Mouse (Mus musculus) urinary bladder, postnatal 36 days (tissue): ENCODE measurements around the gene App.

Experiments used
- DNase-seq, 2 experiments: peaks; one replicate each; pipeline ENCODE4 v3.0.0; 2022; ENCODE audit warnings: low spot score in 2 of 2, mixed read lengths in 1 of 2

The App gene

DNA sequence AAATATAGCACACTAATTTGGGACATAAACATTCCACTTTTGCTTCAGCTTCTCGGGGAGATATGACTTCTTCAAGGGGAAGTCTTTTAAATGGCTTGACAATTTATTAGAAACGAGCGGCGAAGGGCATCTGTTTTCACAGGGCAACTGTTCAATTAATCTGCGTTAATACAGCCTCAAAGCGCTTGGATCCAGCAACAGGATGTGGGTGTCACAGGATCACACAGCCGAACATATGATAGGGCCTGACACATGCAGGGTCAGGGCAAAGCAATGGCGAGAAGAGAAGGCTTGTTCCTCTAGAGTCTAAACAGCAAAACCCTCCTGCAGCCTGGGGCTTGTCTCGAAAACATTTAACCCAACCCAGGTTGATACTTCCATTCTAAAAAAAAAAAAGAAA is 22.7 kb downstream of the App start:
- DNase-seq, result no peak

DNA sequence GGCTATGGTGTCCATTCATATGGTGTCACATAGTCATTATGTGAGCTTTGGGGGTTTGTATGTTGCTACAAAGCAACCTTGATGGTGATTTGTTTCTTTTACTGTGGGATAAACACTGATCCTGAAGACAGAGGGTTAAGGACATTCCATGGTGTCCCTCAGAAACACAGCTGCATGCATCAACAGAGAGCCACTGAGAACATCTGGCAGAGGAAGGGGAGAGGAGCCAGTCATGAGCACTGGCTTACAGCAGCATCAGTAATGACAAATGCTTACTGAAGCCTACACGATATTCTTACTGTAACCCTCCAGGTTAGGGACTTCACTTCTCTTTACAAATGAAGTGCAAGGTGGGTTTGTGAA is 24.1 kb downstream of the App start:
- no peak for DNase-seq

DNA sequence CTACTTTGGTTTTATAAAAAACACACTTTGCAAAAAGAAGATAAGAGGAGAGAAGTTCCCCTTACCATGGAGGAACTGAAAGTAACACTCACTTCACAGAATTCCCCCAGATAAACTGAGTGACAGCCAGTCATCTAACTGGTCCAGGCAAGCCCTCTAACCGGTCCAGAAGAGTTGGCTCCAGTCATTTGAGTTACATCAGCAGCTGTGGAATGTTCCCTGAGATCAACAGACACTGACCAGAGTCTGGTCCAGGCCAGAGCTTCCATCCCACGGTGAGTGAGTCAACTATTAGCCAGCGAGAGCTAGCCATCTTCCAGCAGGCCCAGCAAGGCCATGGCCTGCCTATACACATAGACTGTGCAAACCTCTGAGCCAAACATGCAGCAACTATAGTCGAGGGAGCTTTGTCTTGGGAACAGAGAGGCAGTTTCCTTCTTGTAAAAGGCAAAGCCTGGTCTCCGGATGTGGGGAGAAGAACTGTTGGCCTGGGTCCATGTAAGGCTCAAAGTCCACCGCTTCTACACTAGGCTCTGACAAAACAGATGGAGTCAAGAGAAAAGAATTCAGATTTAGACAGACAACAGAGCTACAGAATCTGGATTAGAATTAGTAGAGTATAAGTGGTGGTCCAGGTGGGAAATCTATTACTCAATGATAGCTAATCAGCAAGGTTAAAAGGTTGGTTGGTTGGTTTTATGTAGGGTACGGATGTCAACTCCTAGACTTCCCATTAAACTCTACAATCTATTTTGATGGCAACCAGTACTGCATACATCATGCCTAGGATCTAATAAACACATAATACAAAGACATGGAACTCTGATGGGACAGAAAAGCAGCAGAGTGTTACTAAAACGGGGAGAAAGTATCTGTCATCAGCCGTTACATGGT is 24.7 kb downstream of the App start:
- DNase-seq, result peak; percentile 66 to 80

DNA sequence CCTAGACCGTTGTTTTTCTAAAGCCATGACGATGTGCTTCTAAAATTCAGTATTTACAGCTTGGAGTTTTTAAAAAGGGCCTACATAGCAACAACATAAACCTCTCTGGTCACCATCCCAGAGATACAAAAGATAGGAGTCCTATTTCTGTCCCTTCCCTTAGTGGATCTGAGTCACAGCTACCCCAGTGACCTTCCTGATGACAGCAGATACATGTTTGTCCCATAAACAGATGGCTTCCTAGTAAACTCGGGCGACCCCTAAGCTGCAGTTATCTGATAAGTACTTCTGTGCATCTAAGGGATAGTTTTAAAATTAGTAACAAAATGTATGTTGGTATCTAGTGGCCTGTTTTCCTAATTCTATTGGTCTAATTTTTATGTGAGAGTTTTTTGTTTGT is 26.1 kb downstream of the App start:
- no peak for DNase-seq

DNA sequence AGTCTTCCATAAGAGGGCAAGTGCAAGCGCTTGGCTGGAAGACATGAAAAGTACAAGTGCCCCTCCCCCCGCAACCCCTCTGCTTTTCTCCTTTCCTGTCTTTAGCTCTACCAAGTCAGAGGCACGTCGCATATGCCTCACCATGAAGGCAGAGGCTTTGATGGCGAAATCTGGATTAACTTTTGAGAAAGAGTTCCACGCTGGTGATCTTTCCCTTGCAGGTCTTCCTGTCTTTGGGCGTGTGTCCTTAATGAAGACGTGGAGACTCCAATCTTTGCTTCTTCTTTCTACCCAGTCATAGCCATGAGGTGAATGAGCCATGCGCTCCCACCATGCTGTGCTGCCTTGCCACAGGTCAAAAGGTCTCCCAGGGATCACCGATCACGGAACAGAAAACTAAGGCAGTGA is 27.8 kb downstream of the App start:
- DNase-seq, result no peak

DNA sequence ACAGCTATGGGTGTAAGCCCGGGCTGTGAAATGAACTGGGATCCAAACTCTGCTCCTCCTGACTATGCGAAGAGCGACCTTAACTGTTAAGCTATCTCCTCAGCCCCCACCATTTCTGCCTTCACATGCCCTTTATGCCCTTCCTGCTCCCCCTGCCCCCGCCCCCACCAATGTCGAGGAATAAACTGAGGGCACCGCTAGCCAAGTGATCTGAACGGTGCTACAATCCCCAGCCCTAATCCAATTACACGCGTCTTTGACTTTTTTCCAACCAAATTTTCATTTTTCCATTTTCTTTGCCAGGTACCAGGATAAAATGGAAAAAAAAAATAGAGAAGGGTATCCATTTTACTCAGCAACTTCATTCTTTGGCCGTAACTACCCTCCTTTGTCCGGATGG is 28.2 kb downstream of the App start:
- no peak for DNase-seq

DNA sequence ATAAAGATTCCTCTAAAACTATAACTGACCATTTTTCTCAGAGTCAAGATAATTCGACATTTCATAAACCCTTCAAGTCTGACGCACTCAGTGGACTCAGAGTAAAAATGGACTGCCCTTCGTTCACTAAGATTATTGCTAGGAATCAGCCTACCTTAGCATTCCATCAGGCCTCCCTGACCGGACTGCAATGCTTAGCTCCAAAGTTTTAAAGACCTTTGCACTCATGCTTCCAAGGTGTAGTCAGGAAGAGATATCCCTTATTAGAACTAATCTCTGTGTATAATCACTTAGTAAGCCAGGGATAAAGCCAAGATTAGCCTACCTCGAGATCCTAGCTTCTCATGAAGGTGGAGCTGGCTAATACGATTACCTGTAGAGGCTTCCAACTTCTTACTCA is 29.2 kb downstream of the App start:
- no peak for DNase-seq

DNA sequence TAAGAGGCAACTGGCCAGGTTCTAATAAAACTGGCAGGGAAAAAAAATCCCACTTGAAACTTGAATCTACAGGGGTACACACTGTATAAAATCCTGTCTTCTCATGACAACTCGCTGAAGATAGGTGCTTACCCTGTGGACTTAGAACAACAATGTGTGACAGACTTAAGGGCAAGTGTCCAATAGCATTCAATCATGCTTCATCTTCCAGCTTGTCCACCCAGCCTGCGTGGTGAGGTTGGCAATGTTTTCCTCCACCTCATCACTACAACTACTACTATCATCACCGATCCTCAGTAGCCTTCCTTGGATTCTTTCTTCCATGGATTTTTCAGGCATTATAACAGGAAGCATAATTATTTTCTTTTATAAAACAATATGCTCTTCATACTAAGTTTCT is 29.7 kb downstream of the App start:
- no peak for DNase-seq

DNA sequence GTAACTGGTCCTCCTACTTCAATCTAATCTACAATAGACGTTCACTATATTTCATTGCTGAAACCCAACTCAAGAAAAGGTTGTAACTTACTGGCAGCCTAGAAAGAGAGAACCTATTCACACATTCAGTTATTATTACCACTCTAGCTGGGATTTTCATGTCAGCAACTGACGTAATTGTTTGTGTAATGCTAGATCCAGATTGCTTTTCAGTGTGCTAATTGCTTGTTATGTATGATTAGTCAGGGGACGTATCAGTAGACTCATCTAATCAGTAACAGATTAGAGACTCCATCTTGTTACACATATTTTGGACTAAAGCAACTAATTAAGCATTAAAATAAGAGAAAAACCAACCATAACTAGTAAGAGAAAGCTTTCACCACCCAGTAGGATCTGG is 30.4 kb downstream of the App start:
- no peak for DNase-seq

DNA sequence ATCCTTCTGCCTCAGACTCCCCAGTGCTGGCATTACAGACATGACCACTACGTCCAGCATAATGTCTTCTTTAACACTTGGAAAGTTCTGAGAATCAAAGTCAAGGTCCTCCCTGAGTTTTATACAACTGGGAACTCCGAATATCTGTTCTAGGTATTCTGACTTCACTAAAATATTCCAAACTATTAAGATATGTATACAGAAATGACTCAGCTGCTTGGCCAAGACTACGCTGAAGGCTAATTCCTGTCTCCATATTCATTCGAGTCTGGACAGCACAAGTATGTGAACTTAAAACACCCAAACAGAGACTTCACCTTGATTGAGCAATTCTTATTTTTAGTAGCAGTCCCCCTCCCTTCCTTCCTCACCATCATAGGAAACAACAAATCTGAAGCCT is 32.2 kb downstream of the App start:
- DNase-seq, result no peak

DNA sequence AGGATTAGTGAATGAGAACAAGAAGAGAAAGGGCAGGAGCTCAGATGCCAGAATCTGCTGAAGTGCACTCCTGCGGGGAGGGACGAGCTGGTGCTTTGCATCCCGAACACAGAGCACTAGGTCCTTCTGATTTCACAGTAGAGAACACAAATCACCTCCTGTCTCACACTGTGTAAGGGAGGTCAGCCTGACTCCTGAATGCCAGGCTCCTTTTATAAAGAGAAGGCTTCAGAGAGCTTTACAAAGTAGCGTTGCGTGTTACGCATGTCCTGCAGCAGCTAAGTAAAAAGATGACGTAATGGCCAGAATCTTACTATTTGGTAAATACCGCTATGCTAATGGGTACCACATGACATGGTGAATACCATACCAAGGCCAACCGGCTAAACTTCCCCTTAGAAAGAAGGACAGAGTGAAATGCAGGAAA is 34.4 kb downstream of the App start:
- no peak for DNase-seq

DNA sequence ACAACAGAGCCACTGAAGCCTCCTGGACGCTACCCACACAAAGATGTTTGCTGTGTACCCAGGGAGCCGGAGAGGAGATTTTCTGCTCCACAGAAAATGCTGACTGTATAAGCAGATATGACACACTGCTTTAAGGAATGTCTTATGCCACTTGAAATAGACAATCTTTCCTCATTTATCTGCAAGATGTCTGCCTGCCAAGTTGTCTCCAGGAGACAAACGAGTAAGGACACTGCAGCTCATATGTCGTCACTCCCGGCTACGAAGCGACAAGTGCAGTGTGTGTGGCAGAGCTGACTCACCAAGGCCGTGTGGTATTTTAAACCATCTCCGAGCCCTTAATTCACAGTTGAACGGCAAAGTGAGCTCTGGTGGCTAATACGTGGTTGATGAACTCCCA is 36.2 kb downstream of the App start:
- DNase-seq, result no peak

DNA sequence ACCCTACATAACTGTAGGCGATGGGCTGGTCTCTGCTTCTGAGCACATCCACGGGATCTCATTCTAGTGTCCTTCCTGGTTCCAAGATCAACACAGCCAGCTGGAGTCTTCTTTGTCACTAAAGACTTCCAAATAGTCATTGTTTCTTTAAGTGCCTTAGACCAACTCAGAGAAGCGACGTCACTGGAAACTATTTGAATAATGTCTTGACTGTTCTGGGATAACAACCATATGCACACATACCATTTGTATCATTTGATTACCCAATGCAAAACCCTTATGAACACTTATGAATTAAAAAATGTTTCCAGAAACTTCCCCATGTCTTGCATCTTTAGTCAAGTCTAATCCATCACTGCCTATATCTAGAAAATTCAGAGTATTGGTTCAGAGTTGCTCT is 37.5 kb downstream of the App start:
- DNase-seq, result no peak

DNA sequence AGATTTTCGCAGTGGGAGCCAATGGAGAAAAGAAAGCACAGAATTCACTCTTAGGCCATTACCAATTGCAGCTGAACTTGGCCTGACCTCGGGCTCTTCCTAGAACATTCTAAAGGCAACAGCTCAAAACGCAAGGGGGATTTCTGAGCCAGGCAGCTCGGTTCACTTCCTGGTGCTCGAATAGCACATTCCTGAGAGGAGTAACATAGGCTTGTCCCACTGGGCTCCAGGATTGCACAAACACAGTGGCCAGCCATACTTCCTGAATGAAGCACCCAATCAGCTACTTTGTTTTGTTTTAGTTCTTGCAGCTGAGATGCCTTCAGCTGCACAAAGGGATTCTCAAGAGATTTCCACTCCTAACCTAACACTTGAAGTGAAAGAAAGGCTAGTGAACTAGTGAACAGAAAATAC is 40.1 kb downstream of the App start:
- DNase-seq, result peak; percentile 46 to 73

DNA sequence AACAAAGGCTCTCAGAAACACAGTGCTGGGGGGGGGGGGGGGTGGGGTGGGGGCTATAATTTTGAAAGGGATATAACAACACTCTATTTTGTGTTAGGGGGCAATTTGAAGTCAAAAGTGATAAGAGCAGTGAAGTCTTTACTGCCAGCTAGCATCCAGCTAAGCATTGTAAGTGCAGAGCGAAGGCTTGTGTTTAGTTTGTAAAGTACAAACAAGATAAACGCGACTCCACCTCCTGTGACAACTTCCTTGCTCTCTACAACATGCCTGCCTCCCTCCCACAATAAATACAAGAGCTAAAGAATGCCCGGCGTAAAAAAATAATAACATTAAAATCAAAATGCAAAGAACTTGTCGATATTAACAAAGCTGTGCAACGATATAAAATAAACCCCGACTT is 40.5 kb downstream of the App start:
- no peak for DNase-seq

DNA sequence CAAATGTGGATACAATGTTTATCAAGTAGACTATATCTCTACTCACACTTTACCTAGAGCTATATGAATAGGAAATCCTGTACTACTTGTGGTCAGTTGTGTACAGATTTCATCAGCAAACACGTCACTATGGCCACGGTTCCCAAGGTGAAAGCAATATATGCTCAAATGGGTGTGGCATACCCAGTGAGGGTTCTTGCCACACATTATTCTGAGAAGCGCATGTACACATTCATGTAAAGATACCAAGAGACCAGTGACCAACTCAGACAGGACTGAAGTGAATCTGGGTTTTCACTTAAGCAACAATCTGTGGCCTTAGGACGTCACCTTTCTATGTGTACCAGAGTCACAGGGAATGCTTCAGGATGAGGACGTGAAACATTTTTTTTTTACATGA is 41.4 kb downstream of the App start:
- DNase-seq, result no peak

DNA sequence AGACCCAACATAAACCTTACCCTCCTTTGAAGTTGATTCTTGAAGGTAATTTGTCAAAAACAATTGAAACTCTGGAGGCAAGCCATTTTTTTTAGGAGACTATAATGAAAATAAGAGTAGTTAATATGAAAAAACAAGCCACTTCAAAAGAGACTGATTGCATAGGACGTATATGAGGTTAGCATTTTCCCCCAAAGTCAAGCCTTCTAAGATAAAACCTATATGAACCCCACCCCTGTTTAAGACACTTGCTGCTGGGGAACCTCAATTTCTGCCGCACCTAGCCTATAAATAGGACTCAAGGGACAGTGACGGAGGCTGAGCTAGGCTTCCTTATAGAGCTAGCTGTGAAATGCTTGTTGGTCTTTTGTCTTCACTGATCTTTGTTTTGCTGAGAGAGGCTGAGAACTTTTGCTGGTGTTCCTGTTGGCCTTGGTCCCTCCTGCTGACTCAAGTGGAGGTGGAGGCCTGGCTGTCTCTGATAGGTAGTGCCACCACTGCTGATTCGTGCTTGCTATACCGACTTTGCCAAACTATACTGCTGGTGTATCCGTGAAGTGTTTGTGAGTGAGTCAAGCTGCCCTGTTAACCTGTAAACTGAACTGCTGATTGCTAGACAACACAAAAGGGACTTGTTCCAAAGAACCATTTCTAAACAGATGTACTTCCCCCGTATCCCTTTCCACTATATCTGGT is 42.6 kb downstream of the App start:
- DNase-seq, result no peak

DNA sequence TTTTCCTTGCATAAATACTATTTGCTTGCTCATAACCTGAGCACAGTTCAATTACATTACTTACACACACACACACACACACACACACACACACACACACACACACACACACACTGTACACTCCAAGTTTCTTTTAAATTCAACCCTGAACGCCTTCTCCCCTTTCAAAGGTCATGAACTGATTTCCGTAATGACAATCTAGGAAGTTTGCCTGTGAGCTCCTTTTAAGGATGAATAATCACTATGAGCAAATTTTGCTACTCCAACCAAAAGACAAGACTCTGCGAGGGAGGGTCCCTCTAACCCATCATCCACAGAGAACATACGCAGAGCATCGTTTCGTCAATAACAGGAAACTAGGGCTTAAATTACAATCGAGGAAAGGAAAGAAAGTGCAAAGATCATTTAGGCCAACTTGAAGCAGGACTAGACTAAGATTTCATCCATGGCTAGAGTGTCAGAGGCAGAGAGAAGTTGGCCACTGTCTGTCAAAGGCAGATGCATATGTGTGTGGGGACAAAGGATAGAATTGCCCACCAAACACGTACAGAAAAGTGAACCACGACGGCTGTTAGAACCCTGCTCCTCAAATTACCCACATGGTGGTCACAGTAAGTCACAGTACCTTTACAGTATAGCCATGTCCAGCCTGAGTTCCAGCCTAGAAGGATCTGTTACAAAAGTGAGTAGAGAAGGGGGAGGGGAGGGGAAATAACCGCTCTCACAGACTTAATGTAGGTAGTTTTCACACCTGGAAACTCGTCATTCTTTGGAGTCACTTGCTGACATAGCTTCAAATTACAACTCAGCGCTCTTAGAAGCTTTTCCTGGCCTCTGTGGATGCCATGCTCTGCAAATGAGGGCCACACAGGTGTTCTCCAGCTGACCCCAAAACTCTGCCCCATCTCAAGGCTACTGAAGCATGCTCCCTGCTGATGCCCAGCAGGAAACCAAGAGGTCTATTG is 44.6 kb downstream of the App start:
- no peak for DNase-seq

DNA sequence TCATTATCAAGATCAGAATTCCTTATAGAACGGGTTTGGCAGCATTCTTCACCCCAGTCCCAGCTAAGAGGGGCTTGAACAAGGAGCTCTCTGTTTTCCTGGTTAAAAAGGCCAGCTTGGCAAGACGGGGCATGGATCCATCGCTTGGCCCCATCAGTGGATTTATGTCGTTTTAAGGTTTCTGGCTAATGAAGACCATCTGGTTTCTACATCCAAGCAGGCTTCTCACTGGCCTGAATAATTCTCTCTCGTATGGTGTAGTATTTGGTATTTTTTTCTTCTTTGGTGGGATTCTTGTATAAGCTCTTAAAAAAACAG is 45.3 kb downstream of the App start:
- DNase-seq, result no peak

DNA sequence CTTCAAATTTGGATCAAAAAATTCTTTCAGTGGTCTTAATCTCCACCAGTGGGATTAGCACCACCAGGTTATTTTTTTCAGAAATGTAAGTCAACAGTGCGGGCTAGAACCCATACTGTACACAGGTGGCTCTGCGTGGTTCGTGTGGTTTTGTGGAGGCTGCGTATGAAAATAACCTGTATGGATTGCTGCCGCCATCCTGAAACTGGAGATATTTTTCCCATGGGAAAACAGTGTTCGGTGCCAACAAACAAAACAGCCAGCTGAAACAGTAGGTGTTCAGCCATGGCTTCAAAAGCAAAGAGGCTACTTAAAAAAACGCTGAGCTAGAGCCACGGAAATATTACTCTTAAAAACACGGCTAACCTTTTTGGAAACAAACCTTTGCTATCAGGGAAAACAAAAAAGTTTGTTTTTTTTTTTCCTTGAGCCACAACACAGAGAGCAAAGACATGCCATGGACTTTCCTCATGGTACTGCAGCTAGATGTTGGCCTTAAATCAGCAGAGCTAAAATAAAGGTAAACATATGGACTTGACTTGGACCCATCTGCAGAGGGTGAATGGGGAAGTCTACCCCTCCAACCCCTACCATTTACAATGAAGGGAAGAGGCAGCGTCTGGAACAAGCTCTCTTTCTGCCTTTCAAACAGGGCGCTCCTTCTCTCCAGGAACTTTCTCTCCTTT is 45.8 kb downstream of the App start:
- DNase-seq, result no peak

DNA sequence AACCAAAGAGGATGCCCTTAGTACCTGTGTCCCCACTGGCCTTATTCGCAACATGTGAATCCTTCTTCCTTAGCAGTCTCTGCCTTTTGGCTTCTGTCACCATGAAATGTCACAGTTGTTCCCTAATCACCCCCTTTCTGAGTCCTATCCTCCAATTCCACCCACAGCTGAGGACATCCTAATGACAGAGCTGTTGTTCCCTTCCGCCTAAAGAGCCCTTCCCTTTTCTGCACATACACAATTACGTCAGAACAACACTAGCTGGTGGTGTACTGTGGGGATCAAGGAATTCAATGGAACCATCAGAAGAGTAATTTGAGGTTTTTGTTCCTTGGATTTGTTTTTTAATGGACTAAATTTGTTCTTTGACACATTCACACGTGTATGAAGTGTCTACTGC is 48.9 kb downstream of the App start:
- DNase-seq, result no peak

DNA sequence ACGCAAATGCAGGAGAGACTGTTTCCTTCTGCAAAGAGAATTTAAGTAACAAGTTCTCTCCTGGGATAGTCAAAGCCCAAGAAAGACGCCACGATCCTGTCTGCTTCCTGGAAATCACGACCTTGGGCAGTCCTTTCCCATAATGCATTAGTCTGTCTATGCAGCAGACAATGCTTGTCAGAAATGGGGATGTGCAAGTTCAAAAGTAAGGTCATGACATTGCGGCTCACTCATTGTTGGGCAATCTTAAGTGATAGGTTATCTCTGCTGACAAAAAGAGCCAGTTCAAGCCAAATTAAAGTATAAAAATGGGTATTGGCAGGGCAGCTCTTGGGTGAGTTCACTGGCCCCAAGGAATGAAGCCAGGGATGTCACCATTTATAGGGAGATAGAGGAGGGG is 51.6 kb downstream of the App start:
- DNase-seq, result no peak
